Mouse (Mus musculus): ENCODE measurements around the gene Ttc5.
"Not testable (repeated sequence)": the region's sequence is repeated elsewhere in the genome, so short reads cannot be mapped to it uniquely, and the experiment has no call there.

Ttc5 gene

GRCm38 (mm10) chr14:50758416-50759085 is 26.8 kb downstream of the Ttc5 start:
- DNase-seq, result no peak

GRCm38 (mm10) chr14:50744994-50745393 is 40.3 kb downstream of the Ttc5 start, which contains the start of gene Olfr749:
Olfr749 (minus strand) TSS chr14:50745094.
- no peak for DNase-seq

- no peak for DNase-seq
These were observed 43.7 kb downstream of the Ttc5 start for GRCm38 (mm10) chr14:50741584-50741983.

DNA sequence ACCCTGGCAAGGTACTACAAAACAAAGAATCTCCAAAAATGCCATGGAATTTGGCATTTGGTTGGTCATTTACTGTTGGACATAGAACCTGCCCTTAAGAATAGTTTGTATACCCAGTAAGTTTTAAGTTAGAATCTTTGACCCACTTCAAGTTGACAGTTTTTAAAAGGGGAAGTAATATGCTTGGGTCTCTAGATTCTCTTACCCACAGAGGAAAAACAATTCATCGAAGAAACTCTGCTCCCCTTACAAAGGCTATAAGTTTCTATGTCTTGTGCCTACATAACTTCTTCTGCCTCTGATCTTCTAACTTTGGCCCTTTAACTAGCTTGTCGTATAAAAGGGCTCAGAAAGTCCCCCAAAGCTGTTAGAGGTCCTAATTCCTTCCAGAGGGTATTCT is 45.0 kb downstream of the Ttc5 start:
- DNase-seq, result no peak

- not testable (repeated sequence) for DNase-seq
These were observed 62.9 kb downstream of the Ttc5 start for GRCm38 (mm10) chr14:50722371-50722770.

DNA sequence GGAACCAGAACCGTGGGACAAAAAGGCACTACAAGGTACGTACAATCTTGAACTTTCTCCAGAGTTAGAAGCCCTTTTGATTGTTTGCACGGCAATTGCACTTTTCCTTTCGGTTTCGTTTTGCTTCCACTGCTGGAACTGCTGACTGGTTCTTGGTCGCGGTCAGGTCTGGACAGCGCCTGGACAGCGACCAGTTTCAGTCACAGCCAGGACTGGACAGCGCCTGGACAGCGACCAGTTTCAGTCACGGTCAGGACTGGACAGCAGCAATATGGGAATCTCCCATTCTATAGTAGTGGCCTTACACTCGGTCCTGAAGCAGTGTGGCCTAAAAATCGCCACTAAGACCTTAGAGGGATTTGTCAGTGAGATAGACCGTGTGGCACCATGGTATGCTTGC is 65.4 kb downstream of the Ttc5 start:
- not testable (repeated sequence) for DNase-seq

All from right cerebral cortex, postnatal 4 days (tissue).